Mouse (Mus musculus) myocyte (in vitro differentiated cells): ENCODE results near the gene Adamtsl3.

ENCODE experiments used
- CEBPB ChIP-seq: IDR thresholded peaks from 2 replicates; pipeline ENCODE4 v1.6.1; 2011; ENCODE audit warnings: mild to moderate bottlenecking, moderate library complexity; ENCODE audit not compliant: poor library complexity, insufficient read depth, severe bottlenecking
- E2F4 ChIP-seq: IDR thresholded peaks from one replicate; pipeline ENCODE4 v1.6.1; 2011; ENCODE audit warnings: mild to moderate bottlenecking, control low read depth, moderate library complexity; ENCODE audit not compliant: insufficient read depth
- MAX ChIP-seq: IDR thresholded peaks from one replicate; pipeline ENCODE4 v1.6.1; 2011; ENCODE audit warnings: low read depth, mild to moderate bottlenecking, control low read depth
- MYOD1 ChIP-seq, 3 experiments: IDR thresholded peaks; one replicate each; pipeline ENCODE4 v1.6.1; 2011; ENCODE audit warnings: control low read depth in 2 of 3, low read depth in 2 of 3, mild to moderate bottlenecking in 2 of 3, moderate library complexity in 1 of 3; ENCODE audit not compliant: insufficient read length in 2 of 3, control insufficient read depth in 1 of 3
- MYOG ChIP-seq, 3 experiments: IDR thresholded peaks; one replicate each; pipeline ENCODE4 v1.6.1; 2011; ENCODE audit warnings: control low read depth in 2 of 3, low read depth in 2 of 3, mild to moderate bottlenecking in 2 of 3; ENCODE audit not compliant: insufficient read length in 2 of 3, control insufficient read depth in 1 of 3, insufficient read depth in 1 of 3
- POLR2A ChIP-seq: IDR thresholded peaks from one replicate; pipeline ENCODE4 v1.6.1; 2011; ENCODE audit warnings: low read depth, mild to moderate bottlenecking, control low read depth, moderate library complexity; ENCODE audit not compliant: insufficient read length
- SRF ChIP-seq: IDR thresholded peaks from one replicate; pipeline ENCODE4 v1.6.1; 2011; ENCODE audit warnings: low read depth; ENCODE audit not compliant: control insufficient read depth, insufficient read length
- TCF12 ChIP-seq: IDR thresholded peaks from one replicate; pipeline ENCODE4 v1.6.1; 2011; ENCODE audit warnings: mild to moderate bottlenecking, control low read depth; ENCODE audit not compliant: poor library complexity, insufficient read depth, severe bottlenecking
- TCF3 ChIP-seq: IDR thresholded peaks from one replicate; pipeline ENCODE4 v1.6.1; 2011; ENCODE audit warnings: low read depth, control low read depth; ENCODE audit not compliant: insufficient read length
- USF1 ChIP-seq: IDR thresholded peaks from one replicate; pipeline ENCODE4 v1.6.1; 2011; ENCODE audit warnings: low read depth, mild to moderate bottlenecking, control low read depth, moderate library complexity

DNA sequence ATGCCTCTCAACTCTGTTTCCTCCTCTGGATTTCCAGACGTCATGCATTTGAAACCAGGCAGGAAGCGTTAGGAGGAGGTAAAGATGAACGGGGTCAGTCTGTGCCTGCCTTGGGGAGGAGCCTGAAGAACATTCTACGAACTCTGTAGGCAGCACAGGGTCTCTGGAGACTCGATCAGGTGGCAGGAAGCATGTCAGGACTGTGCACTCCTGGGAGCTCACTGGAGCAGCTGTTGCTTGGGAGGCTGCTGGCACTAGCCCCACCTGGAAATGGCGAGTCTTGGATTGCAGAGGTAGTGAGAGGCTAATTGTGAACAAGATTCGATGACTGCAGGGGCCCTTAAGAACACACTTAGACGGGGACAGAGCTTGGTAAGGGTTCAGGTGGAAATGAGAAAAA is 6.0 kb downstream of the Adamtsl3 start:
- no peak for TF ChIP-seq POLR2A
- TF ChIP-seq TCF12 = no peak
- TF ChIP-seq USF1 = no peak
- no peak for TF ChIP-seq E2F4
- no peak for TF ChIP-seq CEBPB
- peak in 1 of 3 experiments; percentile 17 for TF ChIP-seq MYOG (IDR thresholded peaks at IDR 0.05; ENCODE audit: control insufficient read depth in 1 of 3, insufficient read depth in 1 of 3, insufficient read length in 2 of 3, low read depth in 2 of 3)
- TF ChIP-seq TCF3 = no peak
- TF ChIP-seq SRF = no peak
- TF ChIP-seq MAX = no peak
- TF ChIP-seq MYOD1 (IDR thresholded peaks at IDR 0.05; ENCODE audit: control insufficient read depth in 1 of 3, insufficient read length in 2 of 3, low read depth in 2 of 3) = no peak
